Comparison of ENCODE assay signal across 9 mouse cellular contexts in genomic region chr11:9481511-9481910, GRCm38 (mm10).
DNase-seq lines count a peak whose midpoint lies in the region; ATAC-seq lines count a peak whose summit lies in the region.
"Had no signal": no experiment of that assay in that cellular context is flagged by ENCODE, and none has a peak within 500 bp of the region (broad histone marks: within the 10 kb centered on the region; RNA-seq: fewer than 3 reads in every experiment).

No protein-coding gene starts in this region.

- no peaks in the 10 kb centered on the region for H3K36me3 ChIP-seq in hindbrain, embryonic 14.5 days (replicated peaks; ENCODE audit: control insufficient read depth, insufficient read depth)
- no peaks in the 10 kb centered on the region for H3K36me3 ChIP-seq in midbrain, embryonic 14.5 days (ENCODE audit: control insufficient read depth, insufficient read depth, low read length)
- H3K36me3 ChIP-seq: embryonic facial prominence, embryonic 12.5 days had no signal

- H3K9me3 ChIP-seq in hindbrain, embryonic 14.5 days (ENCODE audit: control insufficient read depth, low read length) = 0 out of 2 replicates have a peak, but pooled peaks cover 4% of the 10 kb centered on the region
- 0 out of 2 replicates have a peak, but pooled peaks cover 4% of the 10 kb centered on the region for H3K9me3 ChIP-seq in midbrain, embryonic 14.5 days (ENCODE audit: control insufficient read depth, low read length)
- H3K9me3 ChIP-seq: embryonic facial prominence, embryonic 12.5 days had no signal

- no peaks in the 10 kb centered on the region for H3K4me1 ChIP-seq in hindbrain, embryonic 14.5 days (replicated peaks; ENCODE audit: control insufficient read depth, insufficient read depth, low read length)
- no peaks in the 10 kb centered on the region for H3K4me1 ChIP-seq in midbrain, embryonic 14.5 days (ENCODE audit: control insufficient read depth, insufficient read depth, low read length)
- H3K4me1 ChIP-seq: embryonic facial prominence, embryonic 12.5 days had no signal

- ATAC-seq in hindbrain, embryonic 14.5 days (ENCODE audit: low FRiP score) = peak; percentile 78; the same call in 1 of the 2 replicates
- no peak for ATAC-seq in midbrain, embryonic 14.5 days (ENCODE audit: low FRiP score, low TSS enrichment)
- no peak for ATAC-seq in activated CD4-positive, CD25-positive, alpha-beta regulatory T cell, adult 4 months

- peak; percentile 2 to 5 for DNase-seq in urinary bladder, postnatal 36 days (ENCODE audit: low spot score in 2 of 2)
- no peak for DNase-seq in urinary bladder, postnatal 4 days (ENCODE audit: low spot score in 2 of 2)
- DNase-seq in embryo, embryonic 9.5 days (ENCODE audit: extremely low spot score) = peak; percentile 63
- peak; percentile 63 for DNase-seq in hindbrain, embryonic 14.5 days (ENCODE audit: low spot score)
- DNase-seq in left cerebral cortex, adult 11 months (ENCODE audit: low spot score) = peak; percentile 35
- peak; percentile 74 for DNase-seq in midbrain, embryonic 14.5 days
- no peak for DNase-seq in adipocyte (ENCODE audit: low spot score)

- no peak overlapping the region for H3K27ac ChIP-seq in hindbrain, embryonic 14.5 days
- H3K27ac ChIP-seq in midbrain, embryonic 14.5 days (replicated peaks; ENCODE audit: low read depth, low read length) = no peak overlapping the region
- H3K27ac ChIP-seq: embryonic facial prominence, embryonic 12.5 days had no signal

- H3K9ac ChIP-seq in hindbrain, embryonic 14.5 days = no peak overlapping the region
- H3K9ac ChIP-seq in midbrain, embryonic 14.5 days (replicated peaks; ENCODE audit: low read length) = no peak overlapping the region
- H3K9ac ChIP-seq: embryonic facial prominence, embryonic 12.5 days had no signal

- H3K4me2 ChIP-seq in hindbrain, embryonic 14.5 days (replicated peaks) = no peak overlapping the region
- no peak overlapping the region for H3K4me2 ChIP-seq in midbrain, embryonic 14.5 days (ENCODE audit: low read length)
- H3K4me2 ChIP-seq: embryonic facial prominence, embryonic 12.5 days had no signal

- 27% methylated on average over 6 of the region's 6 CpGs for WGBS in hindbrain, embryonic 14.5 days
- 23% methylated on average over 6 of the region's 6 CpGs for WGBS in midbrain, embryonic 14.5 days

- H3K27me3 ChIP-seq in hindbrain, embryonic 14.5 days (ENCODE audit: control insufficient read depth, insufficient read depth, low read length) = no peaks in the 10 kb centered on the region
- H3K27me3 ChIP-seq in midbrain, embryonic 14.5 days (ENCODE audit: control insufficient read depth, insufficient read depth, low read length) = no peaks in the 10 kb centered on the region
- H3K27me3 ChIP-seq: embryonic facial prominence, embryonic 12.5 days had no signal

- H3K4me3 ChIP-seq in hindbrain, embryonic 14.5 days (replicated peaks; ENCODE audit: low read length) = no peak overlapping the region
- H3K4me3 ChIP-seq in midbrain, embryonic 14.5 days (replicated peaks; ENCODE audit: low read depth, low read length) = no peak overlapping the region
- H3K4me3 ChIP-seq: embryonic facial prominence, embryonic 12.5 days had no signal

Comparison
In these comparisons a context has a peak if more than half of its experiments do, and no peak if none do; other contexts are left out.
1. DNase-seq: peak in urinary bladder, postnatal 36 days (2 of 2), embryo, embryonic 9.5 days (single experiment), hindbrain, embryonic 14.5 days (single experiment), left cerebral cortex, adult 11 months (single experiment) and midbrain, embryonic 14.5 days (single experiment); none in urinary bladder, postnatal 4 days (0 of 2) and adipocyte (single experiment).